18 mouse cellular contexts compared by ENCODE assay signal in the genomic region with DNA sequence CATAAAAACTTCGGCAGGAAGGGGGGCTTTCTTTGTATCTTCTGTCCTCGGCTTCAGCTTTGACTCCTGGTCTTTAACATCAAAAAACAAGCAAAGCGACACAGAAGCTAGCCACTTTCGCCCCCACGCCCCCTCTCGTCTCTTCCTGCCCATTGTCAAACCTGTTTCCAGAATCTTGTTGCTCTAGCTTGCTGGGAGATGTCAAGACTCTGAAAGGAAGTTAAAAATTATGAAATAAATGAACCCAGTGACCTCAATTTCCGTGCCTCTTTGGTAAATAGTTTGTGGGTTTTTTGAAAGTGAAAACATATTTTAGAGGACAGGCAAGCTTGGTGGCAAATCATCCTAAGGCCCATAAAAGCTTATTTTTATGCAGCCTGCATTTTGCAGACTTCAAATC.
DNase-seq lines count a peak whose midpoint lies in the region; ATAC-seq and TF ChIP-seq lines count a peak whose summit lies in the region.
"Had no signal": no experiment of that assay in that cellular context is flagged by ENCODE, and none has a peak within 500 bp of the region (broad histone marks: within the 10 kb centered on the region; RNA-seq: fewer than 3 reads in every experiment).

No protein-coding gene starts in this region.

- no peak overlapping the region for H3K27ac ChIP-seq in liver, adult 2 months (replicated peaks; ENCODE audit: insufficient read depth, low read depth, low read length)
- H3K27ac ChIP-seq in liver, embryonic 12.5 days = no peak overlapping the region
- H3K27ac ChIP-seq in stomach, postnatal 0 days (replicated peaks) = no peak overlapping the region
- H3K27ac ChIP-seq: hindbrain, embryonic 12.5 days; limb, embryonic 10.5 days; liver, embryonic 14.5 days; midbrain, embryonic 12.5 days; neural tube, embryonic 15.5 days had no signal

- ATAC-seq in liver, embryonic 12.5 days = no peak
- peak; percentile 54 for ATAC-seq in activated CD4-positive, CD25-positive, alpha-beta regulatory T cell, adult 4 months
- ATAC-seq in megakaryocyte, adult 5-6 weeks (ENCODE audit: poor library complexity, severe bottlenecking) = peak; percentile 85
- ATAC-seq in stomach, postnatal 0 days (ENCODE audit: low FRiP score, low TSS enrichment) = no peak
- ATAC-seq: intestine, postnatal 0 days had no signal

- no peak for TF ChIP-seq EP300 in stomach, postnatal 0 days (optimal IDR thresholded peaks at IDR 0.05)

- peak; percentile 1 for DNase-seq in liver, adult 2 months (ENCODE audit: extremely low read depth, low read depth, low spot score)
- DNase-seq in CD4-positive helper T cell, adult 2 months (ENCODE audit: low read depth, low spot score) = peak; percentile 40
- DNase-seq in adrenal gland, adult (ENCODE audit: inconsistent age in 2 of 2, low spot score in 1 of 2) = no peak
- DNase-seq in layer of hippocampus, adult 11-12 months (ENCODE audit: low spot score) = no peak
- no peak for DNase-seq in stomach, postnatal 0 days (ENCODE audit: low spot score)
- DNase-seq: adrenal gland, postnatal 10 days; cerebellum, adult 18-20 months; gastrocnemius, postnatal 10 days; lung, postnatal 10 days had no signal

- no peaks in the 10 kb centered on the region for H3K27me3 ChIP-seq in liver, adult 2 months (ENCODE audit: control insufficient read depth, insufficient read depth, low read length)
- H3K27me3 ChIP-seq in liver, embryonic 12.5 days (replicated peaks) = no peaks in the 10 kb centered on the region
- H3K27me3 ChIP-seq in stomach, postnatal 0 days (ENCODE audit: control insufficient read depth, insufficient read depth, low read length) = no peaks in the 10 kb centered on the region
- H3K27me3 ChIP-seq: hindbrain, embryonic 12.5 days; midbrain, embryonic 12.5 days; neural tube, embryonic 15.5 days had no signal

- no peaks in the 10 kb centered on the region for H3K36me3 ChIP-seq in liver, adult 2 months (ENCODE audit: control insufficient read depth, insufficient read depth, low read length)
- H3K36me3 ChIP-seq in liver, embryonic 12.5 days = no peaks in the 10 kb centered on the region
- no peaks in the 10 kb centered on the region for H3K36me3 ChIP-seq in stomach, postnatal 0 days (ENCODE audit: control insufficient read depth, insufficient read depth, low read length)
- H3K36me3 ChIP-seq: hindbrain, embryonic 12.5 days; limb, embryonic 10.5 days; midbrain, embryonic 12.5 days; neural tube, embryonic 15.5 days had no signal

- no peaks in the 10 kb centered on the region for H3K79me2 ChIP-seq in liver, adult 2 months (ENCODE audit: control insufficient read depth, insufficient read depth, low read length)

- no peak for TF ChIP-seq POLR2A in liver, adult 2 months (IDR thresholded peaks at IDR 0.05; ENCODE audit: extremely low read depth, insufficient read depth, low read length)

- H3K9ac ChIP-seq in liver, adult 2 months (ENCODE audit: low read depth, low read length) = no peak overlapping the region
- H3K9ac ChIP-seq in liver, embryonic 12.5 days = no peak overlapping the region
- no peak overlapping the region for H3K9ac ChIP-seq in stomach, postnatal 0 days (ENCODE audit: low read length)
- H3K9ac ChIP-seq: hindbrain, embryonic 12.5 days; liver, embryonic 14.5 days; midbrain, embryonic 12.5 days; neural tube, embryonic 15.5 days had no signal

- H3K4me1 ChIP-seq in liver, adult 2 months (ENCODE audit: control insufficient read depth, insufficient read depth, low read length) = no peaks in the 10 kb centered on the region
- H3K4me1 ChIP-seq in liver, embryonic 12.5 days = no peaks in the 10 kb centered on the region
- H3K4me1 ChIP-seq in stomach, postnatal 0 days (replicated peaks; ENCODE audit: control insufficient read depth, insufficient read depth) = no peaks in the 10 kb centered on the region
- H3K4me1 ChIP-seq: hindbrain, embryonic 12.5 days; midbrain, embryonic 12.5 days; neural tube, embryonic 15.5 days had no signal

- no peak overlapping the region for H3K4me2 ChIP-seq in liver, embryonic 12.5 days
- H3K4me2 ChIP-seq in stomach, postnatal 0 days (replicated peaks; ENCODE audit: low read depth) = no peak overlapping the region
- H3K4me2 ChIP-seq: hindbrain, embryonic 12.5 days; midbrain, embryonic 12.5 days; neural tube, embryonic 15.5 days had no signal

- TF ChIP-seq CTCF in liver, adult 2 months (IDR thresholded peaks at IDR 0.05; ENCODE audit: low read depth, low read length) = no peak
- no peak for TF ChIP-seq CTCF in stomach, postnatal 0 days (IDR thresholded peaks at IDR 0.05; ENCODE audit: low read depth)

- H3K9me3 ChIP-seq in liver, embryonic 12.5 days (replicated peaks) = no peaks in the 10 kb centered on the region
- H3K9me3 ChIP-seq in stomach, postnatal 0 days (ENCODE audit: control insufficient read depth, low read length) = no peaks in the 10 kb centered on the region
- H3K9me3 ChIP-seq: hindbrain, embryonic 12.5 days; limb, embryonic 10.5 days; midbrain, embryonic 12.5 days; neural tube, embryonic 15.5 days had no signal

- no peak overlapping the region for H3K4me3 ChIP-seq in liver, adult 2 months (ENCODE audit: insufficient read depth, low read depth, low read length)
- no peak overlapping the region for H3K4me3 ChIP-seq in liver, embryonic 12.5 days
- no peak overlapping the region for H3K4me3 ChIP-seq in stomach, postnatal 0 days (ENCODE audit: low read depth, low read length)
- H3K4me3 ChIP-seq: hindbrain, embryonic 12.5 days; limb, embryonic 10.5 days; midbrain, embryonic 12.5 days; neural tube, embryonic 15.5 days had no signal

- 50% methylated on average over 7 of the region's 7 CpGs for WGBS in liver, adult 2 months
- WGBS in liver, embryonic 12.5 days (ENCODE audit: insufficient replicate concordance) = 32% methylated on average over 7 of the region's 7 CpGs
- 45% methylated on average over 7 of the region's 7 CpGs for WGBS in stomach, postnatal 0 days

Comparison
In these comparisons a context has a peak if more than half of its experiments do, and no peak if none do; other contexts are left out.
1. DNase-seq: peak in liver, adult 2 months (single experiment) and CD4-positive helper T cell, adult 2 months (single experiment); none in adrenal gland, adult (0 of 2), layer of hippocampus, adult 11-12 months (single experiment) and stomach, postnatal 0 days (single experiment).
2. ATAC-seq: peak in activated CD4-positive, CD25-positive, alpha-beta regulatory T cell, adult 4 months (single experiment) and megakaryocyte, adult 5-6 weeks (single experiment); none in liver, embryonic 12.5 days (single experiment) and stomach, postnatal 0 days (single experiment).